Mouse (Mus musculus) cerebellum, adult 9-11 months (tissue): Measurements from ENCODE around the gene Il11ra2.
"Not testable (repeated sequence)": the region's sequence is repeated elsewhere in the genome, so short reads cannot be mapped to it uniquely, and the experiment has no call there.

Experiments
- DNase-seq: peaks from one replicate; pipeline ENCODE4 v3.0.0; 2022

Il11ra2 gene

DNA sequence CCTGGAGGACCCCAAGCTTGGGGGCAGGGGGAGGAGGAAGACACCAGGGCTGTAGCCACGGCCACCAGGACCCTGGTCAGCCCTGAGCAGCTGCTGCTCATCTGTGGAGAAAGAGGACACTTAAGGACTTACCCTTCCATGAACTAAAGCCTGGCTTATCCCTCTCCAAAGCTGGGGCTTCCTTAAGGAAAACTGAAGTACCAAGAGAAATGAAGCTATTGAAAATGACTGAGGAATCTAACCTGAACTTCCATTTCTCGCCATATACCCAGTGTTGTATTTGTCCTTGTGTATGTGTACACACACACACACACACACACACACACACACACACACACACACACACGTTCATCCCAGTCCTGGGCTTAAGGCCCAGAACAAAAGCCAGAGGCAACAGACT is at the start of gene Il11ra2:
Il11ra2 (minus strand) TSS at position 101 of the 400 bp plus-strand sequence.
- not testable (repeated sequence) for DNase-seq

- not testable (repeated sequence) for DNase-seq
Measured at GRCm38 (mm10) chr4:42682183-42682524, 20.5 kb upstream of the Il11ra2 start.

DNA sequence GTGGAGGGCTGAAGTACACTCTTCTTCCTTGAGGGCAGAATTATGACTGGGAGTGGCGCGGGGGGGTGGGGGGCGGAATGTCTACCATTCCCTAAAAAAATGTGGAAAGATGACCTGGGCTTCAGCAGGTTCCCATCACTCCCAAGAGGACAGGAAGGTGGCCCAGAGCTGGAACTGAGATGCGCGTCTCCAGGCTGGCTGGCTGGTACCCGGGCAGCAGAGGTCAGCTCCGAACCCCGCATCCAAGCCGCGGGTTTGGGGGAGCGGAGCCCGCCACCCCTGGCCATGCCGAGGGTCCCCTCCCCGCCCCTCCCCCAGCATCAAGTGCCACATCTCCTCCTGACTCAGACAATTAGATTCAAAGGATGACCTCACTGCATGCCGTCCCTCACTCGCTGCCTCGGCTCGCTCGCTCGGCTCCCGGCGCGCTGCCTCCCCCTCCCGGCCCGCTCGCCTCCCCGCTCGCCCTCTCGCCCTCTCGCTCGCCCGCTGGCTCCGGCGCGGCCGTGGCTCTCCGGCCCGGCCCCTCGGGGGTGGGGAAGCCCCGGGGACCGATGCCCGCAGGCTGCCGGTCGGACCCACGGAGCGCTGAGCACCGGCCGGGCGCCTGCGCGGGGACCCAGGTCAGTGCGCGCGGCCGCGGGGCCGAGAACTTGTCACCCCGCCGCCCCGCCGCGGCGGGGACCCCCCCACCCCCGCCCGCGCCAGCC is 19.9 kb upstream of the Il11ra2 start:
- not testable (repeated sequence) for DNase-seq

DNA sequence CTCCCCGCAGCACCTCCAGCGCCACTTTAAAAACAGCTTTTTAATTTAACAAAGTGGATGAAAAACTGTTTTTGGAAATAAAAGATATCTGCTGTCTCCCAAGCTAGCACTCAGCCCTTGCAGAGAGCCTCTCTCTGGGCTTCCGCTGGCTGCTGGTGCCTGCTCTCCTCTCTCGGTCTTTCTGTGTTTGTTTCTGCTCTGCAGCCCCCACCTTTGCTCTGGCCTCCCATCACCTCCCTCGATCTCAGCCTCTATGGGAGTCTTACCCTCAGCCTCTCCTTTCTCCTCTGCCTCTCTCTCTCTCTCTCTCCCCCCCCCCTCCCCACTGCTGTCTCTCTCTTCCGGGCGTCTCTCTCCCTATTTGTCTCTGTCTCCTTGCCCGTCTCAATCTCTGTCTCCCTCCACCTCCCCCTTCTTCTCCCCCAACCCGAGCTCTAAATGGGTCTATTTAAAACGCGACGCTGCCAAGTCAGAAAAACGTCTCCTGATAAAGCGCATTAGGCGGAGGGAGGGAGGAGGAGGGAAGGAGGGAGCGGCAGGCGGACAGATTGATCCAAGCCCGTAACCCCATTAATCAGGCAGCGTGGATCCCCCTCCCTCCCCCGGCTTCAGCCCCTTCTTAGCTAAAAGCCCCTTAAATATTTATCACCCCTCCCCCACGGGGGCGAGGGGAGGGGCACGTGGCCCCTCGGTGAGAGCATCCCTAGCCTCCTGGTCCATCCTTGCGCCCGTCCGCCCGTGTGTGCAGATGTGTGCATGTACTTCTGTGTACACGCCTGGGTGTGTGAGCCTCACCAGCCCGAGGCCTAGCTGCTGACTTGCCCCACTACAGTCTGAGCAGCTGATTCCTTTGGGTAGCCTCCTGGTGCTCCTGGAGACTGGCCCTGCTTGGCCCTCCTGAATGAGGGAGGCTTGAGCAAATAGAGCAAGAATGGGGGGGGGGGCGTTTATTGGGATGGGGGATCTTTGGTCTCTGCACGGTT is 19.0 kb upstream of the Il11ra2 start:
- not testable (repeated sequence) for DNase-seq

DNA sequence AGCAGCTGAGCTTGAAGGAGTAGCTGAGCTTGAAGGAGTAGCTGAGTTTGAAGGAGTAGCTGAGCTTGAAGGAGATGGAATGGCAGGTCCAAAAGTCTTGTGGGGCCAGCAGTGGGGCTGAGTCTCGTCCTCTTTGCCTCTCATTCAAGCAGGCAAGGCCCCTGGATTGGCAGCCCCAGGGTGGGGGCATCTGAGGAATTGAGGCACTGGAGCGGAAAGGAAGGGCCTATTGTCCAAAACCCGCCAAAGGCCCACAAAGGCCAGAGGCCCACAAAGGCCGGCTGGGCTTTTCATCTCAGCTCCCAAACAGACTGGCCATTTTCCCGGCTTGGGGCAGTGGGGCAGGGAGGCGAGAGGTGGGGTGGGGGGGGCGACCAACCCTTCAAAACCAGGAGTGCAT is 17.7 kb upstream of the Il11ra2 start:
- not testable (repeated sequence) for DNase-seq

DNA sequence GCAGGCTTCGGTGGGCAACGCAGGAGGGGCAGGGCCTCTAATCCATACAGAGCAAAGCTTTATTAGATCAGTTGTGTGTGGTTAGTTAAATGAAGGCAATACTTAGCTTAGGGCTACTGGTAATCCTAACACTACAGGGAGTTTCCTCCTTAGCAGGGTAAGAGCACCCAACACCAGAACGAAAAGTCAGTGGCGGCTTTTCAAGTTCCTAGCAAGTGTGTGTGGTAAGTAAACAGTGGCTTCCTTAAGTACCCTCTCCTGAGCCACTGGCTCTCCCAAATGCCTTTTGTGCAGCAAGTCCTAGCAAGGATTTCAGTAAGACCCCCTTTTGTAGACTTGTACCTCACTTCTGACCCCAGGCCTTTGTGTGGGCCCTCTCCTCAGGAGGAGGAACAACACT is 13.7 kb upstream of the Il11ra2 start:
- not testable (repeated sequence) for DNase-seq

- DNase-seq = not testable (repeated sequence)
Measured at GRCm38 (mm10) chr4:42654951-42655350, 6.7 kb downstream of the Il11ra2 start, which contains the start of gene Ccl27b. Ccl27b (plus strand) TSS chr4:42655251.

DNA sequence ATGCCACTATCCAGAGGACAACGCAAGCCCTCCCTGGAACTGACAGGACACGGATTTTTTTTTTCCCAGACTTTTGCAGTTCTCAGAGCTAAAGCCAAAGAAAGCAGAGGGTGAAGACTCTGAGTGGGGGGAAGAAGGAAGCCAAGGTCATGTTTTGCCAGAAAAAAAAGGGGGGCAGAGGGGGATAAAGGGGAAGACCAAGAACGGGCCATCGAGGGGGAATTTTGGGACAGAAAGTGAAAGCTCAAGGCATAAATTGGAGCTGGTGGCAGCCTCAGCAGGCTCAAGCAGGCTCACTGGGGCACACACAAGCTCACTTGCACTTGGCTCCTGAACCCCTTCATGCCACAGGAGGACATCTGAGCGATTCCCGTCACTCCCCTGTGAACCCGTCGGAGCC is 32.3 kb downstream of the Il11ra2 start, which contains the start of gene Gm2564:
Gm2564 (plus strand) TSS at position 301 of the 400 bp plus-strand sequence.
- not testable (repeated sequence) for DNase-seq

DNA sequence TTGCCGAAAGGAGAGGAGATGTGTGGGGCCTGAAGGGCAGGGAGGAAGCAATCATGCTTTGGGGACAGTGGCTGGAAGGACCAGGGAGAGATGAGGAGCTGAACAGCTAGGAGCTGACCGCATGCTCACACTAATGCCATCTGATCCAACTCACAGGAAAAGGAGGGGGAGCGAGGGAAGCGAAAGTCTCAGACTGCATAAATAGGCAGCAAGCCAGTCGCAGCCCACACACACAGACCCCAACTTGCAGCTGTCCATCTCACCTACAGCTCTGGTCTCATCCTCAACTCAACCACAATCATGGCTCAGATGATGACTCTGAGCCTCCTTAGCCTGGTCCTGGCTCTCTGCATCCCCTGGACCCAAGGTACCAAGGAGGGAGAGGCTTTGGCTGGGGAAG is 49.8 kb downstream of the Il11ra2 start, which contains the start of gene Gm10591:
Gm10591 (plus strand) TSS at position 301 of the 400 bp plus-strand sequence.
- DNase-seq = not testable (repeated sequence)
